Mouse (Mus musculus) lung, postnatal 0 days (tissue): ENCODE data around the gene Eps15.

Experiments used
- CTCF ChIP-seq: IDR thresholded peaks from 2 replicates; pipeline ENCODE4 v1.5.1; 2016; ENCODE audit warnings: antibody characterized with exemption, mild to moderate bottlenecking
- EP300 ChIP-seq: IDR thresholded peaks from 2 replicates; pipeline ENCODE4 v1.6.1; 2016; ENCODE audit warnings: antibody characterized with exemption, mild to moderate bottlenecking, control low read depth

GRCm38 (mm10) chr4:109420138-109420795, 140.2 kb downstream of the Eps15 start:
- TF ChIP-seq CTCF (peak; percentile 52), EP300 (no peak)
